Mouse (Mus musculus) limb, embryonic 15.5 days (tissue): ENCODE measurements around the gene Cmklr1. TPM values are rescaled to one million over a fixed set of nuclear protein-coding genes. Genes with fewer than 3 reads are reported as not detected.

Experiments used
- ATAC-seq: fragments of 200-750 bp; cut with Nextera tagmentation; 2 replicates; pipeline ENCODE4 v1.8.0; 2017; ENCODE audit warnings: low read depth, moderate TSS enrichment; ENCODE audit not compliant: insufficient number of reproducible peaks, low FRiP score, low TSS enrichment
- H3K27ac ChIP-seq: fragments of 300-500 bp; sonication (generic); 2 replicates; pipeline ENCODE4 v1.5.1; 2015; ENCODE audit warnings: moderate library complexity, mild to moderate bottlenecking, inconsistent platforms
- H3K27me3 ChIP-seq: fragments of 300-500 bp; sonication (generic); 2 replicates; pipeline ENCODE4 v1.6.1; 2015; ENCODE audit warnings: inconsistent platforms
- H3K36me3 ChIP-seq: fragments of 300-500 bp; sonication (generic); 2 replicates; pipeline ENCODE4 v1.6.1; 2015; ENCODE audit warnings: inconsistent platforms
- H3K4me1 ChIP-seq: fragments of 300-500 bp; sonication (generic); 2 replicates; pipeline ENCODE4 v1.6.1; 2015; ENCODE audit warnings: inconsistent platforms
- H3K4me2 ChIP-seq: fragments of 300-500 bp; sonication (generic); 2 replicates; pipeline ENCODE4 v1.6.1; 2015; ENCODE audit warnings: mild to moderate bottlenecking, inconsistent platforms
- H3K4me3 ChIP-seq: fragments of 300-500 bp; sonication (generic); 2 replicates; pipeline ENCODE4 v1.5.1; 2015; ENCODE audit warnings: mild to moderate bottlenecking, inconsistent platforms
- H3K9ac ChIP-seq: fragments of 300-500 bp; sonication (generic); 2 replicates; pipeline ENCODE4 v1.6.1; 2015; ENCODE audit warnings: inconsistent platforms
- H3K9me3 ChIP-seq: fragments of 300-500 bp; sonication (generic); 2 replicates; pipeline ENCODE4 v1.6.1; 2016; ENCODE audit warnings: inconsistent platforms
- WGBS: fragments of 180-500 bp; shearing (Covaris S2); methylation state at CpG from one replicate; pipeline ENCODE4 v1.1.7; 2015; 5-methylcytosine and 5-hydroxymethylcytosine counted together
- polyA plus RNA-seq: library from polyadenylated mRNA; unstranded; fragments of >200 nt; fragmentation: Nextera tagmentation; extraction: Ambion mirVana; gene quantifications from 2 replicates; pipeline ENCODE4 v1.2.1, GENCODE M21; 2015

Cmklr1 gene
- polyA plus RNA-seq = 10.4 and 12.0 TPM in 2 replicates

DNA sequence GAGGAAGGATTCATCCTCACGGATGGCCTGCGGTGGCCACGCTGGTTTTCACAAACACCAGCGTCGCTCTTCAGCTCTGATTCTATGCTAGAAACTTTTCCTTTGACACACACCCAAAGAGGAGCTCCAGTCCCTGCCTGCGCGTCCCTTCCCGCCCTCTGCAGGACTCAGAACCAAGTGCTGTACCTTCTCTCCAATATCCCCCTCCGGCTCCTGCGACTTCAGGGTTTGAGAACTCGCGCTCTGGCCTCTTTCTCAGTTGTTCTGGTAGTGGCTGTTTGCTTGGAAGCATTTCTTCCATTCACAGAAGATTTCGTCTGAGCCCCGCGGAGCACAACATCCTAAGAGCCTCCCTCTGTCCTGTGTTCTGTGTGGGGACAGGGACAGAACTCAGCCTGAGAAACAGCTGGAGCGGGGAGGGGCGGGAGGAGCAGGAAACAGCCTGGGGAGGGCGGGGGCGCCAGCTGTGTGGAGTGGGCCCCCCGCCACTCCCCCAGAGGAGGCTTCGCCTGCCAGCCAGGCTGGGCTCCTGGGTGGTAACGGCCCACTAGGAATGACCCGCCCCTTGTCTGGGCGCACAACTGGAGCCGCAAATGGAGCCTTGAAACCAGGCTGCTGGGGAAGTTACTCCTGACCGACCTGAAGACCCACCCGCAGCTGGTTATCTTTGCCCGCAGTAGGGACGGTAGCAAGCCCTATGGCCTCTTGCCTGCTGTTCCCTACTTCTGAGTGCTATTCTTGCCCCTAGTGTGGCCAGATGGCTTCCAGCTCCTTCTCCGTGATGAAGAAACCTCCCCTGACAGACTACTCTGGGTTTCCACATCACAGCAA, at the start of gene Cmklr1:
Cmklr1 (minus strand) TSS at position 392 of the 831 bp plus-strand sequence.
- Histone ChIP-seq H3K4me3 (peak within 1 kb of the TSS; percentile 41), H3K9ac (peak within 1 kb of the TSS; percentile 20; the same call in 1 of the 2 replicates), H3K27ac (peak within 1 kb of the TSS; percentile 77), H3K27me3 (peaks cover 5% of the 10 kb centered on the region; the same call in 1 of the 2 replicates), H3K4me2 (peak within 1 kb of the TSS; percentile 54), H3K4me1 (peaks cover 21% of the 10 kb centered on the region), H3K36me3 (no peaks in the 10 kb centered on the region), H3K9me3 (no peaks in the 10 kb centered on the region)
- 4% methylated on average over 30 of the region's 30 CpGs for WGBS
- peak; percentile 80 for ATAC-seq

DNA sequence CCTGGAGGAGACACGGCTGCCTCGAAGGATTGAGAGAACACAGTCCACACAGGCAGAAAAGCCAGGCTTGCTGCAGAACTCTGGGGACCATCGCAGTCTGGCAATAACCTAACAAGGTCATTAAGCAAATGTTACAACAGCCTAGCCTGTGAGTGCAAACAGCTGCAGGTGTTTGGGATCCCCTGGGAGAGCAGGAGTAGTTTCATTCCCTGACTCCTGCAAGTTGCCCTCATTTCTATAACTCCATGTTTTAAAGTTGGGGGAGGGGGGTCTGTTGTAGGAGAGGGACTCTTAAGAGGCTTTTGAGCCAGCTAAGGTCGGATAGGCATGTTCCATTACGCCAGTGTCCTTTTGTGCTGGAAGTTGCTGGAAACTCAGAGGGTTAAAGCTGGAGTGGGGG, 44.2 kb upstream of the Cmklr1 start:
- ATAC-seq = peak; percentile 68; the same call in 1 of the 2 replicates
- 6% methylated on average over 5 of the region's 5 CpGs for WGBS
- Histone ChIP-seq H3K4me1 (peaks cover 23% of the 10 kb centered on the region), H3K36me3 (no peaks in the 10 kb centered on the region), H3K9ac (no peak overlapping the region), H3K9me3 (no peaks in the 10 kb centered on the region), H3K4me2 (peak overlapping the region; percentile 8), H3K27ac (peak overlapping the region; percentile 85), H3K4me3 (no peak overlapping the region), H3K27me3 (no peaks in the 10 kb centered on the region)

DNA sequence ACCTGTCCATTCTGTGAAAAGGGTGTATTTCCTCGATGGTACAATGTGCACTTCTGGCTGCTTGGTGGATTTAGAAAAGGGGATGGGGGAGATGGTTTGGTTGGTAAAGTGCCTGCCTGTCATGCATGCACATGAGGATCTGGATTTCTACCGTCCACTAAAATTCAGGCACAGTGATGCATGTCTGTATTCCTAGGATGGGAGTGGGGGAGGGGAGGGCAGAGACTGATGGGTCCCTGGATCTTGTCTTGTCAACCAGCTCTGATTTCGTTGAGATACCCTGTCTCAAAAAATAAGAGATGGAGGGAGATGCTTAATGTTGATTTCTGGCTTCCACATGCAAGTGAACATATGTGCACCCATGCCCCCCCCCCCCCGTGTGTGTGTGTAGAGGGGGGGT, 43.8 kb upstream of the Cmklr1 start:
- Histone ChIP-seq H3K4me3 (no peak overlapping the region), H3K4me1 (peaks cover 23% of the 10 kb centered on the region), H3K27me3 (no peaks in the 10 kb centered on the region), H3K36me3 (no peaks in the 10 kb centered on the region), H3K4me2 (peak overlapping the region; percentile 8; the same call in 1 of the 2 replicates), H3K9ac (no peak overlapping the region), H3K9me3 (no peaks in the 10 kb centered on the region), H3K27ac (peak overlapping the region; percentile 85)
- WGBS = 27% methylated on average over 4 of the region's 4 CpGs
- ATAC-seq = no peak

DNA sequence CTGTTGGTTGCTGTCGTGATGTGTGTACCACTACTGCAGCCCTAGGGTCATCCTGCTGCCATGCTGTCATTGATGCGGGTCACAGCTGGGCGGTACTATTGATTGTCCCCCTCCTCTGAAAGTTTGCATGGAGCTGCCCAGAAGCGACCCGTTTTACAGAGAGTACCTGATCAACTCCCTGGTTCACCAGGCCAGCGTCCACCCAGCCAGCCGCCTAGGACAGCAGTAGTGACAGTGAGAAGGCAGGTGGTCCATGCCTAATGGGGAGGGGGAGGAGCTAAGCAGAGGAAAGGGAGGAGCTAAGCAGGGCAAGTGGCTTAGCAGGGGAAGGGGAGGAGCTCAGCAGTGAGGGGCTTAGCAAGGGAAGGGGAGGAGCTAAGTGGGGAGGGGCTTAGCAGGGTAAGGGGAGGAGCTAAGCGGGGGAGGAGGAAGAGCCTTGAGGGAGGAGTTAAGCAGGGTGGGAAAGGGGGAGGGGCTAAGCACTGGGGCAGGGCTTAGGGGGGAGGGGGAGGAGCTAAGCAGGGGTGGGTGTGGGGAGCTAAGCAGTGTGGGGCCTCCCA, 43.0 kb upstream of the Cmklr1 start:
- Histone ChIP-seq H3K4me2 (no peak overlapping the region), H3K27me3 (no peaks in the 10 kb centered on the region), H3K9ac (no peak overlapping the region), H3K36me3 (no peaks in the 10 kb centered on the region), H3K27ac (no peak overlapping the region), H3K4me1 (peaks cover 23% of the 10 kb centered on the region), H3K9me3 (no peaks in the 10 kb centered on the region), H3K4me3 (no peak overlapping the region)
- 85% methylated on average over 8 of the region's 8 CpGs for WGBS
- ATAC-seq = no peak

DNA sequence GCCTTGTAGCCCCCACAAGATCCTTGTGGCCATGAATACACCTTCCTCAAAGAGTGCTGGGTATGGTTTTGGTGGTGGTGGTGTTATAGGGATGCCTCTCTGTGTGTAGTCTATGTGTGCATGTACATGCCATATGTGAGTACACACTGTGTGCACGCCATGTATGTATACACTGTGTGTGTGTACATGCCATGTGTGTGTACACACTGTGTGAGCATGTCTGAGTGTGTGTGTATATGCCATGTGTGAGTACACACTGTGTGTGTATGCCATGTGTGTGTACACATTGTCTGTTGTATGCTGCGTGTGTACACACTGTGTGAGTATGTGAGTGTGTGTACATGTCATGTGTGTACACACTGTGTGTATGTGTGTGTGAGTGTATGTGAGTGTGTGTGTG, 40.6 kb upstream of the Cmklr1 start:
- Histone ChIP-seq H3K27me3 (no peaks in the 10 kb centered on the region), H3K4me1 (peaks cover 23% of the 10 kb centered on the region), H3K27ac (no peak overlapping the region), H3K36me3 (no peaks in the 10 kb centered on the region), H3K9me3 (no peaks in the 10 kb centered on the region), H3K9ac (no peak overlapping the region), H3K4me3 (no peak overlapping the region), H3K4me2 (no peak overlapping the region)
- no peak for ATAC-seq
- WGBS = 93% methylated on average over 2 of the region's 2 CpGs

DNA sequence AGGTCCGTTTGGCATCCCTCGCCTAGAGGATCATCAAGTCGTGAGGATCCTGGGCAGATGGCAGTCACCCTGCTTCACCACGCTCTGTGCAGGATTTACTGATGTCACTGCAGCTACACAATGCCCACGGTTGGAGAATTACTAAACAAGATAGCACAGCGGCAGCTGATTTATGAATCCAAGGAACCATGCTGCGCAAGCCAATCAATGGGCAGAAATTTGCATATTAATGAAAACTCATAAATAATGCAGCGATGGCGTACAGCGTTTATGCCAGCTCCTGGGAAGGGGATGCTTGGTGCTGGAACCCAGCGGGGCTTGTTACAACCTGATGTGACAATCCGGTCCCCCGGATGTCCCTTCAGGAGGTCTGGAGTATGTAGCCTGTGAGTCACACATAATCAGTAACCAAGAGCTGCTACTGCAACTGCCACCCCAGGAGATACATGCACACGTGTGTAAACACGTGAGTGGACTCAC, 39.9 kb upstream of the Cmklr1 start:
- Histone ChIP-seq H3K4me3 (no peak overlapping the region), H3K9ac (no peak overlapping the region), H3K4me2 (no peak overlapping the region), H3K9me3 (no peaks in the 10 kb centered on the region), H3K27ac (no peak overlapping the region), H3K36me3 (no peaks in the 10 kb centered on the region), H3K27me3 (no peaks in the 10 kb centered on the region), H3K4me1 (peaks cover 22% of the 10 kb centered on the region)
- ATAC-seq = no peak
- WGBS = 79% methylated on average over 15 of the region's 15 CpGs

DNA sequence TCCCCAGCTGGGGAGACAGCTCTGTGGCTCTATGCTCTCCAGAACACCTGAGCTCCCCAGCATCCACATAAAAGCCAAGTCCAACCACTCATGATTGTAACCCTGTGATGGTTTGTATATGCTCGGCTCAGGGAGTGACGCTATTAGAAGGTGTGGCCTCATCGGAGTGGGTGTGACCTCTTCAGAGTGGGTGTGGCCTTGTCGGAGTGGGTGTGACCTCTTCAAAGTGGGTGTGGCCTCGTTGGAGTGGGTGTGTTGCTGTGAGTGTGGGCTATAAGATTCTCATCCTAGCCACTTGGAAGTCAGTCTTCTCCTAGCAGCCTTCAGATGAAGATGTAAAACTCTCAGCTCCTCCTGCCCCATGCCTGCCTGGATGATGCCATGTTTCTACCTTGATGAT, 37.3 kb upstream of the Cmklr1 start:
- no peak overlapping the region for H3K9ac ChIP-seq
- 86% methylated on average over 5 of the region's 5 CpGs for WGBS
- no peak overlapping the region for H3K4me3 ChIP-seq
- peaks cover 7% of the 10 kb centered on the region; the same call in 1 of the 2 replicates for H3K4me1 ChIP-seq
- no peak overlapping the region for H3K4me2 ChIP-seq
- H3K27me3 ChIP-seq = no peaks in the 10 kb centered on the region
- ATAC-seq = no peak
- no peaks in the 10 kb centered on the region for H3K9me3 ChIP-seq
- no peaks in the 10 kb centered on the region for H3K36me3 ChIP-seq
- no peak overlapping the region for H3K27ac ChIP-seq

DNA sequence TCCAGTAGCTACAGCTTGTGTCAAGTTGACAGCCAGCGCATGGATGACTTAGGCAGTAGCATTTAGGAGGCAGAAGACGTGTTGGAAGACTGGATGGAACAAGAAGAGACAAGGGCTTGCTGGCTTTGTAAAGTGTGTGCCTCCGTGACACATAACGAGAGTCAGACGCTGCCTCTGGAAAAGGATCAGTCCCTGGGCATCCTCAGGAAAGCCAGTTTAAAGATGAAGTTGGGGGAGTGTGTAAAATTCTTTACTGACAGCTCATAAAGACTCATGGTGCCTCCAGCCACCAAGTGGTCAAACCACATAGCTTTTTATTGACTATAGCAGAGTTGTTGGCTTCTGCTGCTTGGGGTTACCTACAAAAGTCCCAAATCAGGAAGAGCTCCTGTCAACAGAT, 35.2 kb upstream of the Cmklr1 start:
- Histone ChIP-seq H3K4me1 (peaks cover 9% of the 10 kb centered on the region; the same call in 1 of the 2 replicates), H3K27me3 (no peaks in the 10 kb centered on the region), H3K4me2 (no peak overlapping the region), H3K4me3 (no peak overlapping the region), H3K36me3 (no peaks in the 10 kb centered on the region), H3K27ac (no peak overlapping the region), H3K9ac (no peak overlapping the region), H3K9me3 (no peaks in the 10 kb centered on the region)
- WGBS = 30% methylated on average over 5 of the region's 5 CpGs
- no peak for ATAC-seq

DNA sequence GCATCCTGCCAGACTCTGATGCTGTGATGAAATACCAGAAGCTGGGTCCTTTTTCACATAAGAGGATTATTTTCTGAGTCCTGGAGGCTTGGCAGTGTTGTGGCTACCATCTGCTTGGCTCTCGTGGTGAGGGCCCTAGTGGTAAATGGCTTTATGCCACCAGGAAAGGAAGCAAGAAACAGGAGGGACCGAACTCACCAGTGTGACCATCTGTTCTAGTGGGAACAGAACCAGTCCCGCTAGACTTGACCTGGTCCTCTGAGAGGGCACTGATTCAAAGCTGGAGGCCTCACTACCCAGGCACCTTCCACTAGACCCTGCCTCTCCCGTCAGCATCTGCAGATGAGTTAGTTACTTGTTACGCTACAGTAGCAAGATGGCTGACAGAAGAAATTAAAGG, 33.0 kb upstream of the Cmklr1 start:
- Histone ChIP-seq H3K9ac (no peak overlapping the region), H3K4me2 (no peak overlapping the region), H3K36me3 (no peaks in the 10 kb centered on the region), H3K27ac (no peak overlapping the region), H3K27me3 (no peaks in the 10 kb centered on the region), H3K9me3 (no peaks in the 10 kb centered on the region), H3K4me3 (no peak overlapping the region), H3K4me1 (peaks cover 9% of the 10 kb centered on the region; the same call in 1 of the 2 replicates)
- 69% methylated on average over 5 of the region's 5 CpGs for WGBS
- ATAC-seq = no peak

DNA sequence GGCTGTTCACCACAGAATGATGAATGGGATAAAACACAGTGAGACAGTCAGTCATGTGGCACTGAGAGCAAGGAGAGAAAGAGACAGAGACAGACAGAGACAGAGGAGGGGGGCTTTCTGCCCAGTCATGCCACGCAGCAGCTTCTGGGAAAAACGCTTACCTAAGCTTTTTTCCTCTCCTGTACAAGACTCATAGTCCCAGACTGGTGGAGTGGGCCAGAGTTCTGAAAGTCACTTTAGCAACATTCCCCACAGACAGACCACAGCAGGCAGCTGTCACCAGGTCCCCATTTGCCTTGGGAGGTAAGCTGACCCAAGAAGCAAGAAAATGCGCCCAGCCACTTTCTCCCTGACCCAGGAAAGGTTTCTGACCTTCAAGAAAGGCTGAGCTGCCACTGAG, 32.2 kb upstream of the Cmklr1 start:
- Histone ChIP-seq H3K4me1 (peaks cover 9% of the 10 kb centered on the region; the same call in 1 of the 2 replicates), H3K9me3 (no peaks in the 10 kb centered on the region), H3K4me3 (no peak overlapping the region), H3K9ac (no peak overlapping the region), H3K27ac (no peak overlapping the region), H3K4me2 (no peak overlapping the region), H3K36me3 (no peaks in the 10 kb centered on the region), H3K27me3 (no peaks in the 10 kb centered on the region)
- WGBS = 71% methylated on average over 3 of the region's 3 CpGs
- ATAC-seq = no peak

DNA sequence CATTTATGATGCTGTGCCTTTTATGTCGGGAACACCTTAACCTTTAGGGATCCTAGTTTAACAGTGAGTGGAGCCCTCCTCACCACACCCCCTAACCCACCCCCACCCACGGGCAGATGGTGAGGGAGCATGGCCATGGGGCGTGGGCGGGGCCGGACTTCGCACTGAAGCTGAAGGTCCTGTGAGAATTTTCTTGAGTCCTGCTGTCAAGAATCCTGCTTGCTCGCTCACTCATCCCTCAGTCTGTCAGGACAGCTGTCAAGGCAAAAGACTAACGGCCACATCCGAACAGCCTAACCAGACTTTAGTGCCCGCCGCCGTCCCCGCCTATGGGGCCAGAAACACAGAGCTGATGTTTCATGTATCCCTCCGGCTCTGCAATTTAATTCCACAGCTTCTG, 31.0 kb upstream of the Cmklr1 start:
- WGBS = 62% methylated on average over 14 of the region's 14 CpGs

DNA sequence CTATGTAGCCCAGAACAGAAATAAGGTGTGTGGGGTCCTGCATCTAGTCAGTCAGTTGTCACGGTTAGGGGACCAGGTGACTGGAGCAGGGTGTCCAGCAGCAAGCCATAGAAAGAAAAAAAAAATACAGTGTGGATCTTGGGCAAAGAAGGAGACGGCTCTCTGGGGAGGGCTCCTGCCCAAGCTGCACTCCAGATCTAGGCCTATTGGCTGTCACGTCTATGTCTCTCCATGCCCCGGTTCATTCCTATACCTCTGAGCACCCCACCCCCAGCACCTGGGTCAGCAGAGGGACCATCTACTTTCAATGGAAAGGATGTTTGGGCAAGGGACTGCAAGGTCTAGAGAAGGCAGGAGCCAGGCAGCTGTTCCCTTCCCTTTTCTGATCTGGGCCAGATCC, 29.3 kb upstream of the Cmklr1 start:
- H3K4me2 ChIP-seq = no peak overlapping the region
- WGBS = 84% methylated on average over 4 of the region's 4 CpGs
- no peak overlapping the region for H3K27ac ChIP-seq
- no peaks in the 10 kb centered on the region for H3K36me3 ChIP-seq
- H3K4me3 ChIP-seq = no peak overlapping the region
- no peaks in the 10 kb centered on the region for H3K9me3 ChIP-seq
- H3K9ac ChIP-seq = no peak overlapping the region
- no peaks in the 10 kb centered on the region for H3K27me3 ChIP-seq
- 0 out of 2 replicates have a peak, but pooled peaks cover 2% of the 10 kb centered on the region for H3K4me1 ChIP-seq
- no peak for ATAC-seq

More for the DNA sequence above, 31.0 kb upstream of the Cmklr1 start:
- peaks cover 9% of the 10 kb centered on the region; the same call in 1 of the 2 replicates for H3K4me1 ChIP-seq
- no peak for ATAC-seq
- H3K9me3 ChIP-seq = no peaks in the 10 kb centered on the region
- no peaks in the 10 kb centered on the region for H3K36me3 ChIP-seq
- no peaks in the 10 kb centered on the region for H3K27me3 ChIP-seq
- no peak overlapping the region for H3K9ac ChIP-seq
- H3K27ac ChIP-seq = no peak overlapping the region
- H3K4me2 ChIP-seq = no peak overlapping the region
- no peak overlapping the region for H3K4me3 ChIP-seq
